Mouse (Mus musculus) G1E-ER4 (cell line): ENCODE measurements around the gene Ehbp1. TPM values are rescaled to one million over a fixed set of nuclear protein-coding genes. Genes with fewer than 3 reads are reported as not detected.

Source experiments
- GATA1 ChIP-seq: IDR thresholded peaks from one replicate; pipeline ENCODE4 v1.8.0; 2012; ENCODE audit warnings: low read length, inconsistent platforms
- polyA plus RNA-seq: library from polyadenylated mRNA; stranded (reverse); fragments of >175 nt; gene quantifications from 2 replicates; pipeline ENCODE4 v1.2.3, GENCODE M21; 2012

Ehbp1 gene
- polyA plus RNA-seq, 1 experiment, result 0.84 TPM

DNA sequence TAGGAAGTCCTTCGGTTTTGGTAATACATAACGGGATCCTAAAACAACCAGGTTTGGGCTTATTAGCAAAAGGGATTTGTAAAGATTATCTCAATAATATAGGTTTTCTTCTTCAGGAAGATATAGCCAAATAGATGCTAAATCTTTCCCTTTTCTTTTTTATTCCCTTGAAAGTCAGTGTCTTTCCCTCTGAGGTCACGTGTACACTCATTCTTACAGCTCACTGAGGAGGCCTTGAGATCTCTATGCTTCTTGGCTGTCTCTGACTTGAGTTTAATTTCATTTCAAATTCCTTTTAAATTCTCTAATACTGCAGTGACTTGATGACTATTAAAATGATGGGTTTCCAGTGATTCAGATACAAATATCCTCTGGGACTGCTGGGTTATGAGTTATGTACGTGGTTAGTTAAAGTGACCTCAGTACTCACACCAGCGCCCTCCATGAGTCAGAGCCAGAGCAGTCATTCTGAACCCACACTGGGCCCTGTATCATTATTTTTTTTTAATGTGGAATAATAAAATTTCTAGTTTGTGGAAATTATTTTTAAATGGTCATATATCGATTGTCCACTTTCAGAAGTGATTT is 24.2 kb downstream of the Ehbp1 start:
- no peak for TF ChIP-seq GATA1

DNA sequence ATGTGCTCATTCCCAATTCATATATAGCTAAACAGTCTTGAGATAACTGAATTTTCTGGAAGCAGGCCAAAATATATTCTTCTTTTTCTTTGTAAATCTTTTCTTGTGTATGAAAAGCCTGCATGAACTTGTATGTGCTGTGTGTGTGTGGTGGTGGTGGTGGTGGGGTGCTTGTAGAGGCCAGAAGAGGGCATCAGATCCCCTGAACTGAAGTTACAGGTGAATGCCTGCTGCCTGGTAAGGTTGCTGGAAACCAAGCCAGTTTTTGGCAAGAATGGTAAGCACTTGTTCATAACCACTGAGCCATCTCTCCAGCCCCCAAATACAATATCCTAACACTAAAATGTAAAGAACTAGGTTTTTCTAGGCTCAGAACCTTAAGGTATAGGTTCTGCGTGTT is 26.3 kb downstream of the Ehbp1 start:
- TF ChIP-seq GATA1, result no peak

DNA sequence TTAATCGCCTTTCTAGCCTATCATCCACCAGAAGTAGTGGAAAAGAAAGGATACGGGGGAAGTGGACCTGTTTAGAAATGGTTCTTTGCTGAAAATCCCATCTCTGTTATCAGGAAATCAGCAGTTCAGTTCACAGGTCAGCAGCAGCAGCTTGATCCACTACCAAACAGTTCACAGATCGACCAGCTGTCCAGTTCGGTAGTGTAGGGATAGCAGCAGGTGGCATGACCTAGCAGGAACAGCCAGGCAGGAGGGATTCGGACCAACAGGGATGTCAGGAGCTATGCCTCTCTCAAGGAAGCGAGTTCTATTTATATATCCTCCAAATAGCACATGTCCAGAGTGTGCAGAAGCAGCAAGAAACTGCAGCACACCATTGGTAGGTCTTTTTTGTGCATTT is 40.9 kb downstream of the Ehbp1 start:
- TF ChIP-seq GATA1, result no peak

DNA sequence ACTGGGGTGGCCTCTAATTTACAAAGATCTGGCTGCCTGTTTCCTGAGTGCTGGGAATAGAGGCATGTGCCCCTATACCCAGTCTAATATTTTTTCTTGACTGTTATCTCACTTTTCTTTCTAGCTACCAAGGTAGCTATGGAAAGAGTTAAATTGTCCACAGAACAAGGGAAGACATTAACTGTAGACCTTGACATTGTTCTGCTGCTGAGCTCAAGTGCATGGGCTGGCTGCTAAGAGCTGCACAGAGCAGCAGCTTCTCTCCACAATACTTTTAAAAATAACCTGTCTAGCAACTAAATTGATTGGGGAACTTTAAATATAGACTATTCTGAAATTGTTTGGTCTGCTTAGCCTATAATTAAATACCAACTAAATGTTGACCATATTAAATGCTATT is 52.9 kb downstream of the Ehbp1 start:
- no peak for TF ChIP-seq GATA1

DNA sequence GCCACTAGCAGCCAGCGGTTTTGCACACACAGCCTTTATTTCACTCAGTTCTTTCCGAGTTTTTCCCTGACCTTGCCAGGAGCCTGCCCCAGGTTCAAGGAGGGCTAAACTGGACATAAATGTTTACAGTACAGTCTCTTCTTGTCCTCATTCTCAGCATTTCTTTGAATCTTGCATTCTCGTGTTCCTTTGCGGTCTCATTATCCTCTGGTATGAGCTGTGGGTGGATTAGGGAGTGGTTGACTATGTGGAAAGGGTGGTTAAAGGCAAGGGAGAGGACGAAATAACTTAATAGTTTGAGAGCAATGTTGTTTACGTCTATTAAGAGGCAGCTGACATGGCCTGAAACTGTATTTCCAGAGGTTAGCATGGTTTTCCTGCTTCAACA is 54.6 kb downstream of the Ehbp1 start:
- no peak for TF ChIP-seq GATA1

DNA sequence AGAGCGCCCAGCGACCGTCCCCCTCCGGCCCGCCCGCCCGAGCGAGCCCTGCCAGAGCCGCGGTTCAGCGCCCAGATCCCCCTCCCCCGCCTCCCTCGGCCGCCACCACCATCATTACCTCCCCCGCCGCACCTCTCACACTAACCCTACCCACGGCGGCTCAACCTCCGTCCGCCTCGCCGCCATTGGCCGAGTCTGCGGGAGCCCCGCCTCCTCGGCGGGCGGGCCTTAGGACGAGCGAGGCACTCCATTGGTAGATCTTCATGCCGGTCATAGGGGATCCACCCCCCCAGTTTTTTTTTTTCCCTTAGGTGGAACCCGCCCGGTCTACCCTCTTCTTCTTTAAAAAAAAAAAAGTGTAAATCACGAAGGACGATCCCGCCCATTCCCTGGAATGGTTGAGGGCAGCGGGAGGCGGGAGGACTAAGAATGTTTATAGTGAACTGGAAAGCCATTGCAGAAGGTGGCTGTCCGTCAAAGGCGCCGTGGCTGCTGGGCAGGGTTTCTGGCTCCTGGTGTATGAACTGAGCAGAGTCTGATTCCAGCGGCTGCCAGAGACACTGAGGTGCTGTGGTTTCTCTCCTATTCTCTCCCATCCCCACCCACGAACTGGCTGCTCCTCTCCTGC is 55.1 kb downstream of the Ehbp1 start:
- no peak for TF ChIP-seq GATA1

DNA sequence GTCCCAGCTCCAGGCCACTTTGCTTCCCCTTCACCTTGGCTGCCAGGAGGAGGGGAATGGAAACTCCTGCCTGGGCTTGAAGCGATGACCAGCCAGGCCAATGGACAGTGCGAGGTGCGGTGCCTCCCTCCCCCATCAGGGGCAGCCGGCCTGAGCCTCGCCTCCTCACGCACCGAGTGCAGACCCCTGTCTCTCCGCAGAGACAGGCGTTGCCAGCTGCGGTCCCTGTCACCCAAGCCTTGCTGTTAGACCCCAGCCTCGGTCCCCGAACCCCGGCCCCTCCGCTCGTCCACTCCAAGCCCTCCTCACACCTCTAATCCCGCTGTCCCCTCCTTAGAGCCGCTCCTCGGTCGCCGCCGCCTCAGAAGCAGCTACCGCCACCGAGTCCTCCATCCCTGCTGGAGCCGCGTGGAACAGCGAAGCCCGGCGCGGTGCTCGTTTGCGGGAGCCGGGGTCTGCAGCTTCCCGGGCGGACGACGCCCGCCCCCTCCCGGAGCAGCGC is 55.7 kb downstream of the Ehbp1 start:
- TF ChIP-seq GATA1, result no peak

DNA sequence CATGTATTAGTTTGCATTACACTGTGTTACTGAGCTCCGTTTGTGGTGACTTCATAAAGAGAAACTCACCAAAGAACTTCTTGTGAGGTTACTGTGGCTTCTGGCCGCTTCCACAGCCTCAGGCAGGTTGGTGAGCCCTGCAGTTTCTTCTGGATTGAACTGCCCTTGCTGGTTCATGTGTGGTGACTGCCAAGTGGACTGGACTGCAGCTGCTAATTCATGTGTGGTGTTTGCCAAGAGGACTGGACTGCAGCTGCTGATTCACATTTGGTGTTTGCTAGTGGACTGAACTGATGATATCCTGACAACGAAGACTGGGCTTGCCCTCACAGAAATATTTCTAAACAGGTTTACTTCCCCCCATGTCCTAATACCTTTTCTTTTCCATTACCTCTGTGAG is 65.4 kb downstream of the Ehbp1 start:
- no peak for TF ChIP-seq GATA1

DNA sequence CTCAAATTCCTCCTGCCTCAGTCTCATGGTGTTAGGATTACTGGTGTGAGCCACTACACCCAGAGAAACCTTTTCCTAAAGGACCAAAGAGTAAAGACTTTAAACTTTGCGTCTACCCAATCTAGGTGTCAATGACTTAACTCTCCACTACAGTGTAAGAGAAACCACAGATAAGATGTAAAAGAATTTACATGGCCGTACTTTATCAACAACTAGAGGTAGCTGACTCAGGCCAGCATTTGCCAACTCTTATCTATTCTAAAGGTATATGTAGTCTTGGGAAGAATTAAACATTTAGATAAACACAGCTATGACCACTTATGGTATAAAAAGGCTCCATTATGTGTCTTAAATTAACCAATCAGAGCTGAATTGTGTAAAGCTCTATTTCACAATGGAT is 67.9 kb downstream of the Ehbp1 start:
- TF ChIP-seq GATA1, result no peak

DNA sequence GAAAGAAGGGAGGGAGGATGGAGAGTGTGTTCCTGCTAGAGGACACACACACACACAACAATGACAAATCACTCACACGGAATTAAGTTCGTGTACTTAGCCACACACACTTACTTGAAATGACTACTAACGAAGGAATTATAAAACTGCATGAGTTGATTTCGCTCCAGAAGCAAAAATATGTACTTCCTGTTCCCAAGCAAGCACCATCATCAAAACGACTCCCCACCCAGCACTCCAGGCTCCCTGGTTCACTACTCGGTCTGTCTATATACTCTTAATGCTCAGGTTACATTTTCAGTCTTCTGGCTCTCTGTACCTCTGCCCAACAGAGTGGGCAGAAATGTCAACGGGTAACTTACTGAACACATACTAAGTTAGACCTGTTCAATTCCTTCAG is 68.7 kb downstream of the Ehbp1 start:
- no peak for TF ChIP-seq GATA1

DNA sequence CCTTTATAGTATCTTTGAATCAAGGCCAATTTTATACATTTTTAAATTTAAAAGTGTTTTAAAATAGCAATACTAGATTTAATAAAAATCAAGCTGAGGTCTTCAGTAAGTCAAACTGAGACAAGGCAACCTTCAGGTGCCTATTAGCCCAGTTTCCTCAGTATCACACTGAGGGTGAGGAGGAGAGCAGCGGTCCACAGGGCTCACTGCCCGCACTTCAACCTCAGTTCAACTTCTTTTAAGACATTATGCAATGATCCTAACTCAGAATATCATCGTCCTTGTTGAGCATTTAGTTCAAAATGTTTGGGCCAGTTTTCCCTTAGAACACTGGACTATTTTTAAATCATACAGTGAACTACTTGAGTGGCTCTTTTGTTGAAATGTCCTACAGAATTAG is 70.2 kb downstream of the Ehbp1 start:
- TF ChIP-seq GATA1, result no peak

DNA sequence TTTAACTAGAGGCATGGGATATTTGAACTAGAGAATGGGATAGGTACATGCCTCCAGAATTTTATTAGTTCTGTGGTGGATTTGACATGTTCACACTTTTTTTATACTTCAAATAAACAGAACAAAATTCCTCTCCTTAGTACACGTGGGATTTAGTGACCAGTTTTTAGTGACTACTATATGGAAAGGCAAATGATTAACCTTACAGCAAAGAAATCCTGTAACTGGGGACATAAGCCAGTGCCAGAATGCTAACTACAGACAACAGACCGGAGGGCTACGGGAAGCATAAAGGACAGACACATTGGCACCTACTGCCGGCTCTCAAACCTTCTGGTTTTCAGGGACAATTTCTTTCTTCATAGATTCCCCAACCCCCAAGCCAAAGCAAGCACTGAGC is 72.4 kb downstream of the Ehbp1 start:
- TF ChIP-seq GATA1, result no peak

DNA sequence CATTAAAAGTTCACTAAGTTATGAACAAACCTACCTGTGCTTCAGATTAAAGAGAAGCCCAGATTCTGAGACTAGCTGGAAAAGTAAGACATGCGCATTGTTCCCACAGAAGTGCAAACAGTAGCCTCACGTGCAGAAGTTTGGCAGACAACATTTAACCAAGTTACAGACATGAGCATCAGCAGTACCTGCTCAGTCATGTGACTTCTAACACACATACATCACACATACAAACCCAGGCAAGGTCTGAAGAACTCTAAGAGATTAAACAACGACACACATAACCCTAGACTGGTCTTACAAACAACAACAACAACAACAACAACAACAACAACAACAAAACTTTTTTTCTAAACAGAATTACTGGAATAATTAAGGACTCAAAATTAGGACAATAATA is 72.9 kb downstream of the Ehbp1 start:
- no peak for TF ChIP-seq GATA1

DNA sequence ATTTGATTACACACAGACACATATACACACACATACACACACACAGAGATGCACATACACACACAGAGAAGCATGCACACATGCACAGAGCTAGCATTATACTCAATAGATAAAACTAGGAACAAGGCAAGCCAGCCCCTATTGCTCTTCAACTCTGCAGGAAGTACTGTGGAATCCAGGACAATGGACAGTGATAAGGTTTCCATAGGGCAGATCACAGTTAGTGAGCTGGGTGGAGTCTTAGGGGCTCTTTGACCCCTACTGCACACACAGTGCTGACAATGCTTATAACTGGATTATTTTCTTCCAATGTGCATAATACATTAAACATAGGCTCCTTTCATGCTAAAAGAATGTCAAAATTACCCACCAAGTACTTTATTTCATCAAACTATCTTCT is 75.1 kb downstream of the Ehbp1 start:
- no peak for TF ChIP-seq GATA1

DNA sequence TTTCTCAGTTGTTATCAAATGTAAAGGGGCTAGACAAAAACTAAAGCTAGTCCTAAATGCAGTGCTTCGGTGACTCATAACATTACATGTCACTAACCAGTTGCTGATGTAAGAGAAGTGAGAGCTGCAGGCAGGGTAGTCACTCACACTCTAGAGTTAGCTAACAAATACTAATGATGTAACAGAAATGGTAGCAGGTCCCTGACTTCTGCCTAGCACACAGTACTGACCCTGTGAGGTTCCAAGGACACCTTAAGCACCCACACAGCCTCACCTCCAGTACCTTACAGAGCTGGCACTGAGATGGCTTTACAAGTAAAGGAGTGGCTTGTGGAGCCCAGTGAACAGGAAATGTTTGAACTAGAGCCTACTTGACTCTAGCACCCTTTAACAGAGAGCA is 86.7 kb downstream of the Ehbp1 start:
- TF ChIP-seq GATA1, result no peak

DNA sequence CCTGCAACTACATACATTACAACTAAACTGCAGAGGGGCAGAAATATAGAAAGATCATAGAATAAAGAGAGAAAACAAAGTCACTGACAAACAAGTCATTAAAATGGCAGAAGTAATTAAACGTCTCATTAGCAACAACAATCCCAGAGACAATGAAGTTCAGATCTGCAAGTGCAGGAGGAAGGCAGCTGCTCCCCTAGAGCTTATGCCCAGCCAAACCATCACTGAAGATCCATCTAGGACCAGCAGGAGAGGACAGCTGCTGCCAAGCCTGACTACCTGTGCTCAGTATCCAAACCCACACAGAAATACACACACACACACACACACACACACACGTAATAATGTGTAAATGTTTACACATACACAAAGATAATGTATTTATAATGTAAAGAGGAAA is 92.7 kb downstream of the Ehbp1 start:
- TF ChIP-seq GATA1, result no peak

DNA sequence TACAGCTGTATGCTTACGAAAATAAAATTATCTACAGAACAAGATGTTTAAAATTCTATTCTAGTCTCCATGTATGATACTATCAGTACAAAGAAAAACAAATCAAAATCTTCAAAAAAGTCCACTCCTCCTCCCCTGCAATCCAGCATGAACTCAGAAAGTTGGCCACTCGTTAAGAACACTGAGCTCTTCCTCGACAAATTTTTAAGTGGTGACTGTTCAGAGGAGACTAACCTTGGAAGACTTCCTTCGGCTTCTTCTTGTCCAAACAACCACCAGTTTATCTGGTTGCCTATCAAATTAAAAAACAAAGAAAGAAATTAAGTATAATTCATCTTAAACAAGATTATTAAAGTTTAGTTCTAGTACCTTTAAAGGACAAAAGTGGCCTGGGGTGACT is 94.4 kb downstream of the Ehbp1 start:
- TF ChIP-seq GATA1, result no peak

DNA sequence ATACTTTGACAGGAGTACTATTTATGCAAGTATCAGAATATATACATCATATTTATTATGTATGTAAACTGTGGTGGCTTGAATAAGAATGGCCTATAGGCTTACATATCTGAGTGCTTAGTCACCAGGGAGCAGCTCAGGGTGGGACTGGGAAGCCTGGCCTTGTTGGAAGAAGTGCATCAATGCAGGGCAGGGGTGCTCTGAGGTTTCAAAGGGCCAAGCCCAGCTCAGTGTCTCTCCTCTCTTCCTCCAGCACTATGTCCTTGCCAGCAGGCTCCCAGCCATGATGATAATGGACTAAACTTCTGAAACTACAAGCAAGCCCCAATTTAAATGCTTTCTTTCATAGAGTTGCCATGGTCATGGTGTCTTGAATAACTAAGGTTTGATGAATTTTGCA is 95.0 kb downstream of the Ehbp1 start:
- TF ChIP-seq GATA1, result no peak
